Mouse (Mus musculus) lung, embryonic 16.5 days (tissue): ENCODE measurements at regions not wholly inside any gene's neighbourhood (a gene's known extent, or its start where the extent isn't known, plus 50 kb on each side); places are given as distances from the start of the nearest gene placed in this dataset.

Experiments
- ATAC-seq: fragments of 200-750 bp; cut with Nextera tagmentation; 2 replicates; pipeline ENCODE4 v1.8.0; 2017; ENCODE audit warnings: low read depth, mild to moderate bottlenecking, moderate library complexity
- H3K27ac ChIP-seq: fragments of 300-500 bp; sonication (generic); 2 replicates; pipeline ENCODE4 v1.5.1; 2014; ENCODE audit warnings: mild to moderate bottlenecking, control low read depth, low read length
- H3K27me3 ChIP-seq: fragments of 300-500 bp; sonication (generic); 2 replicates; pipeline ENCODE4 v1.6.1; 2014; ENCODE audit warnings: low read depth, low read length, mixed read lengths; ENCODE audit not compliant: control insufficient read depth, insufficient read depth
- H3K36me3 ChIP-seq: fragments of 300-500 bp; sonication (generic); 2 replicates; pipeline ENCODE4 v1.6.1; 2014; ENCODE audit warnings: low read length; ENCODE audit not compliant: control insufficient read depth, insufficient read depth
- H3K4me1 ChIP-seq: fragments of 300-500 bp; sonication (generic); replicated peaks from 2 replicates; pipeline ENCODE4 v1.6.1; 2014; ENCODE audit warnings: low read length, mixed read lengths; ENCODE audit not compliant: control insufficient read depth, insufficient read depth
- H3K4me2 ChIP-seq: fragments of 300-500 bp; sonication (generic); 2 replicates; pipeline ENCODE4 v1.6.1; 2014; ENCODE audit warnings: low read depth, low read length, control low read depth
- H3K4me3 ChIP-seq: fragments of 300-500 bp; sonication (generic); 2 replicates; pipeline ENCODE4 v1.5.1; 2014; ENCODE audit warnings: mild to moderate bottlenecking, low read length, control low read depth
- H3K9ac ChIP-seq: fragments of 300-500 bp; sonication (generic); 2 replicates; pipeline ENCODE4 v1.6.1; 2014; ENCODE audit warnings: low read length, control low read depth
- H3K9me3 ChIP-seq: fragments of 300-500 bp; sonication (generic); 2 replicates; pipeline ENCODE4 v1.6.1; 2016; ENCODE audit warnings: low read length; ENCODE audit not compliant: control insufficient read depth
- WGBS: fragments of 180-500 bp; shearing (Covaris S2); extraction: QIAGEN DNeasy Blood & Tissue Kit; methylation state at CpG from one replicate; pipeline ENCODE4 v1.1.7; 2014; 5-methylcytosine and 5-hydroxymethylcytosine counted together

DNA sequence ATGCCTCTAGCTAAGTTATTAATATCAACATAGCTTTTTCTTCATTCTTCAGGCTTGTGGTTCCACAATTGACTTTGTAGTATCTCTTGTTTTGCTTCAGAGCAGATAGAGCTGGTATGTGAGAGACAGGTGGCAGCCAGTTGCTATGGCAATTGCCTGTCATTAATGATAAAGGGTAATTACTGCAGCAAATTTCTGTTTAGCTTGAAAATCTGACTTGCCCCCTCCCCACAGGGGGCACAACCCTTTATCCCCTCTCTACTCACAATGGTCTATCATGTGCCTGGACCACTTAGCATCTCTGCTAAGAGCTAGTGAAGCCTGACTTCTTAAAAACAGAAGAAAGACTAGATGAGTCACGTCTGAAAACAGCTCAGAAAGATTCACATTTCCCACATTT lies 157.1 kb upstream of the G2e3 start:
- no peak for ATAC-seq
- 30% methylated on average over 1 of the region's 1 CpGs for WGBS
- H3K4me3 ChIP-seq, result no peak overlapping the region

GRCm38 (mm10) chr12:51190186-51190585 lies 157.7 kb upstream of the G2e3 start:
- 54% methylated on average over 5 of the region's 5 CpGs for WGBS
- Histone ChIP-seq H3K4me1 (no peaks in the 10 kb centered on the region; the same call in 1 of the 2 replicates), H3K9me3 (no peaks in the 10 kb centered on the region), H3K36me3 (no peaks in the 10 kb centered on the region), H3K4me2 (no peak overlapping the region), H3K27me3 (no peaks in the 10 kb centered on the region), H3K4me3 (no peak overlapping the region), H3K9ac (no peak overlapping the region), H3K27ac (no peak overlapping the region)
- ATAC-seq, result no peak

More for the DNA sequence above, 157.1 kb upstream of the G2e3 start:
- no peaks in the 10 kb centered on the region for H3K9me3 ChIP-seq
- H3K27me3 ChIP-seq, result no peaks in the 10 kb centered on the region
- H3K9ac ChIP-seq, result no peak overlapping the region
- H3K27ac ChIP-seq, result no peak overlapping the region
- no peak overlapping the region for H3K4me2 ChIP-seq
- no peaks in the 10 kb centered on the region for H3K36me3 ChIP-seq
- no peaks in the 10 kb centered on the region; the same call in 1 of the 2 replicates for H3K4me1 ChIP-seq

- H3K27me3 ChIP-seq, result no peaks in the 10 kb centered on the region
- H3K4me1 ChIP-seq, result no peaks in the 10 kb centered on the region
- no peak overlapping the region for H3K4me2 ChIP-seq
- no peaks in the 10 kb centered on the region for H3K36me3 ChIP-seq
- no peak for ATAC-seq
- no peak overlapping the region for H3K4me3 ChIP-seq
- H3K9me3 ChIP-seq, result no peaks in the 10 kb centered on the region
- no peak overlapping the region for H3K9ac ChIP-seq
- H3K27ac ChIP-seq, result no peak overlapping the region
These were observed 159.6 kb upstream of the G2e3 start for GRCm38 (mm10) chr12:51188229-51188628.

GRCm38 (mm10) chr12:51187726-51188125 lies 160.1 kb upstream of the G2e3 start:
- Histone ChIP-seq H3K4me1 (no peaks in the 10 kb centered on the region), H3K27ac (no peak overlapping the region), H3K4me3 (no peak overlapping the region), H3K9ac (no peak overlapping the region), H3K9me3 (no peaks in the 10 kb centered on the region), H3K36me3 (no peaks in the 10 kb centered on the region), H3K27me3 (no peaks in the 10 kb centered on the region), H3K4me2 (no peak overlapping the region)
- no peak for ATAC-seq
- 68% methylated on average over 6 of the region's 6 CpGs for WGBS

GRCm38 (mm10) chr12:51185751-51186150 lies 162.1 kb upstream of the G2e3 start:
- WGBS, result 68% methylated on average over 8 of the region's 8 CpGs
- H3K4me3 ChIP-seq, result no peak overlapping the region
- no peak for ATAC-seq

GRCm38 (mm10) chr12:51174906-51175756 lies 172.7 kb upstream of the G2e3 start:
- WGBS, result 52% methylated on average over 16 of the region's 16 CpGs
- Histone ChIP-seq H3K4me2 (no peak overlapping the region), H3K27me3 (no peaks in the 10 kb centered on the region), H3K27ac (no peak overlapping the region), H3K36me3 (no peaks in the 10 kb centered on the region), H3K4me1 (no peaks in the 10 kb centered on the region), H3K9me3 (no peaks in the 10 kb centered on the region), H3K4me3 (no peak overlapping the region), H3K9ac (no peak overlapping the region)
- no peak for ATAC-seq

More at GRCm38 (mm10) chr12:51185751-51186150, 162.1 kb upstream of the G2e3 start:
- Histone ChIP-seq H3K4me2 (no peak overlapping the region), H3K4me1 (no peaks in the 10 kb centered on the region), H3K36me3 (no peaks in the 10 kb centered on the region), H3K9me3 (no peaks in the 10 kb centered on the region), H3K9ac (no peak overlapping the region), H3K27ac (no peak overlapping the region), H3K27me3 (no peaks in the 10 kb centered on the region)

DNA sequence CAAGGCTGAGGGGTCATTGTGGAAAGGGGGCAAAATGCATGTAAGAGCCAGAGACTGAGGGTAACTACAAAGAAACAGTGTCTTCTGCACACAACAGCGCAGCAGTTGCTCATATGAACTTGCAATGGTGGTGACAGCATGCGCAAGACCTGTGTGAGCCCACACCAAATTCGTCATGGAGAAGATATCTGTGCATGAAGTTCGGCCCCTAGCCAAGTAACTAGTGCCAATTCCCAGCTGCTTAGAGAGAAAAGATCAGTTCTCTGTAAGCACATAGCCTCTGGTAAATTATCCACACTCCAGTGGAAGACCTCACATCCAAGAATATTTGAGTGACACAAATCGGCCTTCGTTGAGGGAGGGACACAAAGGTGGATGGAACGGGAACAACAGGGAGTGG lies 182.7 kb upstream of the G2e3 start:
- WGBS, result 68% methylated on average over 7 of the region's 7 CpGs
- H3K4me3 ChIP-seq, result no peak overlapping the region
- no peaks in the 10 kb centered on the region for H3K4me1 ChIP-seq
- no peaks in the 10 kb centered on the region for H3K9me3 ChIP-seq
- H3K27ac ChIP-seq, result no peak overlapping the region
- no peak for ATAC-seq
- H3K36me3 ChIP-seq, result no peaks in the 10 kb centered on the region
- no peaks in the 10 kb centered on the region for H3K27me3 ChIP-seq
- no peak overlapping the region for H3K9ac ChIP-seq
- no peak overlapping the region for H3K4me2 ChIP-seq

DNA sequence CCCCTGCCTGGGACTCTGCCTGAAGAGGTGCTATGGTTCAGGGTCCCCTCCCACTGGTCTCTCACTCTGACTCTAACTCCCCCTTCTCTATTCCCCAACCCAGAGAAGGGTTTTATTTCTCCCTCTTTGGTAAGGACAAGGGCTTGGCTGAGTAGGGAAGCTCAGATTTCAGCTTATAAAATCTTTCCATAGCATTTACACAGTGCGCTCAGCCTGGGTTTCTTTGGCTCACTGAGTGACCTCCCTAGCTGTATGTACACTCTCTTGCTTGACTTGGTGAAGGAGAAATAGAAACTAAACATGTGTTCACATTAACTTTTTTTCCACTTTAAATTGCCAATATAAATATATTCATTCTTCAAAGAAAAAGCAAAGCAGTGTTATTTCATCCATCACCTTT lies 186.9 kb upstream of the G2e3 start:
- peak; percentile 83 for ATAC-seq
- Histone ChIP-seq H3K27ac (no peak overlapping the region), H3K36me3 (no peaks in the 10 kb centered on the region), H3K27me3 (no peaks in the 10 kb centered on the region), H3K9ac (no peak overlapping the region), H3K4me1 (no peaks in the 10 kb centered on the region), H3K9me3 (no peaks in the 10 kb centered on the region), H3K4me2 (no peak overlapping the region), H3K4me3 (no peak overlapping the region)
- WGBS, result 41% methylated on average over 1 of the region's 1 CpGs

- H3K9ac ChIP-seq, result no peak overlapping the region
- no peak overlapping the region for H3K4me3 ChIP-seq
- 88% methylated on average over 1 of the region's 1 CpGs for WGBS
- H3K4me2 ChIP-seq, result no peak overlapping the region
- no peaks in the 10 kb centered on the region for H3K4me1 ChIP-seq
- ATAC-seq, result no peak
- no peaks in the 10 kb centered on the region for H3K27me3 ChIP-seq
- no peaks in the 10 kb centered on the region for H3K36me3 ChIP-seq
- no peaks in the 10 kb centered on the region for H3K9me3 ChIP-seq
- H3K27ac ChIP-seq, result no peak overlapping the region
These were observed 187.7 kb upstream of the G2e3 start for GRCm38 (mm10) chr12:51160122-51160521.
